Mouse (Mus musculus) cerebellum, postnatal 10 days (tissue): ENCODE results near the gene Cpvl.
A peak's percentile ranks its signal among the peaks of the same experiment; 100 is the strongest.

Experiments
- DNase-seq, 2 experiments: peaks; one replicate each; pipeline ENCODE4 v3.0.0; 2021; ENCODE audit warnings: mixed read lengths in 2 of 2

Gene Cpvl

DNA sequence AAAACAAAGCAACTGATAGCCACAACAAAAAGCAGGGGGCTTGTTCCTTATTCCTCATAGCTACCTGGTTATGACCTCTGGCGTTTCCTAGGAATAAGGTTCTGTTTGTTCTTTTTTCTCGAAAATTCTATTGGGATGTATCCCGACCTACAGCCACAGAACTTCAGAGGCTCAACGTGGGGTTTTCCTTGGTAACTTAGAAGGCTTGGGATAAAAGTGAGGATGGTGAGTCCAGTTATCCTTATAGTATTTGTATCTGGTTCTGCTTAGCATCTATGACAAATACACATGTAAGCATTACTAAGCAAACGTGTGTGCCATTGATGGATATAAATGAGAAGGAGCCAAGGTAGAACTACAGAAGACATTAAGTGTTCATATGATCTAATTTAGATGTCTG is at the start of gene Cpvl:
Gene Cpvl (minus strand): TSS at position 101 of the 400 bp plus-strand sequence.
- no peak for DNase-seq

DNA sequence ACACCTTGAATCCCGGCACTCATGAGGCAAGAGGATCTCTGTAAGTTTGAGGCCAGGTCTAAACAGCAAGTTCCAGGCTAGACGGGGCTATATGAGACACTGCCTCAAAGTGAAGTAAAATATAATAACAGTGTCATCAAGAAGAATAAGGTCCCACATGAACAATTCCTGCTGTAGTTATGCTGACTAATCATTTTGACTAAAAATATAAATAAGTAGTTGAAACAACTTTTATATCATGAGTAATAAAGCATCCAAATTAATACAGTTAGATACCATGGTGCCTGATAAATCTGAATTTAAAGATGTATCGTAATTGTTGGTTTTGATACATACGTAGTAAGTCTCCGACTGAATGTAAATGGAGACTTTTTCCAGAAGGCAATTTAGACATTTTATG is 45.4 kb upstream of the Cpvl start:
- DNase-seq: no peak

- DNase-seq: no peak
Observed at GRCm38 (mm10) chr6:54021123-54021789, 42.8 kb upstream of the Cpvl start.

DNA sequence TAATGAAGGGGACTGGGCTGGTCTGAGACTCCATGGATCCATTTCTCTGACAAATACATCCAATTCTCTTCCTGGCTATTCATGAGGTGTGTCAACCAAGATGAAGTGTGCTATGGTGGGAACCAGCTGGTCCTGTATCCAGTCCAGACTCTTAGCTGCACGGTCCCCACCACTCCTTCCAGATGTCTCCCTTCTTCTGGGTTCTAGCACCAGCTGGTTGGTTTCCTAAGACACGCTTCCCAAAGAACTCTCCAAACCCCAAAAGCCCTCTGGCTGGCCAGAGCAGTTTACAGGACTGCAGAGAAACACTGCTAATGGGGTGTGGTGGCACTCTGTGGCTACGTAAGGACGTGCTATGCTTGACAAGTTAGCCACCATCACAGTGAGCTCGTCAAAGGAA is 40.4 kb upstream of the Cpvl start:
- no peak for DNase-seq

DNA sequence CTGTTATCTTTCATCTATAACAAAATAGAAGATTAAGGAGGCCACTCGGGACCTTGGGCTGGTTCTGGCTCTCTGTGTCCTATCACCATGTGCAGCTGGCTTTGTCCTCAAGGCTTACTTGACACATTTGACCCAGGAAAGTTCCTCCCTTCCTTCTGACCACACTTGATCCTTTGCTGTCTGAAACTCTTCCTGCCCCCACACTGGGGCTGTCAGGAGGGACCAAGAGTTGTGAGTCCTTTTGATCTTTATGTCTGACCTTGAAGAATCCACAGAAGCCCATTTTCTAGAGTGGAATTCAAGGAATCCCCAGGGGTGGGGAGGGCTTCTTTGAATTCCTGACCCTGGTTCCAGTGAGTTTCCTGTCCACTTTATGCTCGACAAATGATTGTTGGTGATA is 39.6 kb upstream of the Cpvl start:
- no peak for DNase-seq

GRCm38 (mm10) chr6:54012163-54012562 is 33.7 kb upstream of the Cpvl start:
- DNase-seq: no peak

- no peak for DNase-seq
Observed at GRCm38 (mm10) chr6:54010362-54010761, 31.9 kb upstream of the Cpvl start.

- DNase-seq: no peak
Observed at GRCm38 (mm10) chr6:54009293-54009692, 30.8 kb upstream of the Cpvl start.

GRCm38 (mm10) chr6:54008448-54009120 is 30.1 kb upstream of the Cpvl start:
- peak; percentile 20 to 23 for DNase-seq

DNA sequence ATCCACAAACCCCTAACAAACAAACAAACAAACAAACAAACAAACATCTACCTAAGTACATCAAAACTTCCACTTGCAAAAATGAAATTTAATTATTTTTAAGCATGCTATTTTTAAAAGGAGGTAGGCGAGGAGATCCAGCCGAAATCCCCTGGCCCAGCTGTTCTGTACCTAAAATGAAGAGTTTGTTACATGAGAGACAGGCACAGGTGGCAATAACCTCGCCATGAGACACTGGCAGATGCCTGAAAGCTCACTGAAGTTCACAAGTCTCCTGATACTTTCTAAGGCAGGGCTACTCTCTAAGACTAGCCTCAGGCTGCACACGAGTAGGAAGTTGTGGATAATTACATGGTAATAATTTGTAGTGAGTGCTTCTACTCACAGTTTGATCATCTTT is 26.8 kb upstream of the Cpvl start:
- DNase-seq: no peak

- DNase-seq: no peak
Observed at GRCm38 (mm10) chr6:53996226-53996955, 17.9 kb upstream of the Cpvl start.

GRCm38 (mm10) chr6:53995519-53995918 is 17.0 kb upstream of the Cpvl start:
- DNase-seq: no peak

DNA sequence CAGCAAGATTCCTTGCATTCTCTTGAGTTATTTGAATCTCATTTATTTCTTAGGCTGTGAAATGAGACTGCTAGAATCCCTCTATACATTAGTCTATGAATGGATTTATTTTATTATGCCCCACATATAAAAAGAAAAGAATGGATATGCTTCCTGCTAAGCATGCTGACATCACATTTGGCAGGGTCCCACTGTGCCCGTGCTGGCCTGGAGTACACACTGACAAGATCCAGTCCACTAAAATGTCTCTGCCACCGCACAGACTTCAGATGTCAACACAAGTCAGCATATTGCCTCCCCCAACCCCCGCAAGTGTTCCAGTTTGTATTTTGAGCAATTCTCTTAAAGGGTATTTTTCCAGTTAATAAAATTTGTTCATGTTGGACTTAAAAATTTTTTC is 13.9 kb upstream of the Cpvl start:
- DNase-seq: peak; percentile 45 to 47

DNA sequence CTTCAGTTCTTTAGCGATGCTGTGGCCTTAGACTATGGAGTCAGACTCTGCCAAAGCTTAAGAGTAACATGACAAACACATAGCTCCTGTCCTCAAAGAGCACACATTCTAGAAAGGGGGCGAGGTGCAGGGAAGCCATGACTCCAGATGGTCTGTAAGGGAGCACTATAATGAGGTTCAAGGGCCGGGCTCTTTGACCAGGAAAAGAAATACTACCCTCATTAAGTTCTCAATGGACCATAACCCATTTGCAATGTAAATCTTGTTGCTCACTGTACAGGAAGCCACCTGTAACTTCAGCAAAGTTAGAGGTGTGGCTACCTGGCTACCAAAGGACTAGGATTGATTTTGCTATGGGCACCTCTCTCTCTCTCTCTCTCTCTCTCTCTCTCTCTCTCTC is 8.8 kb upstream of the Cpvl start:
- DNase-seq: no peak

DNA sequence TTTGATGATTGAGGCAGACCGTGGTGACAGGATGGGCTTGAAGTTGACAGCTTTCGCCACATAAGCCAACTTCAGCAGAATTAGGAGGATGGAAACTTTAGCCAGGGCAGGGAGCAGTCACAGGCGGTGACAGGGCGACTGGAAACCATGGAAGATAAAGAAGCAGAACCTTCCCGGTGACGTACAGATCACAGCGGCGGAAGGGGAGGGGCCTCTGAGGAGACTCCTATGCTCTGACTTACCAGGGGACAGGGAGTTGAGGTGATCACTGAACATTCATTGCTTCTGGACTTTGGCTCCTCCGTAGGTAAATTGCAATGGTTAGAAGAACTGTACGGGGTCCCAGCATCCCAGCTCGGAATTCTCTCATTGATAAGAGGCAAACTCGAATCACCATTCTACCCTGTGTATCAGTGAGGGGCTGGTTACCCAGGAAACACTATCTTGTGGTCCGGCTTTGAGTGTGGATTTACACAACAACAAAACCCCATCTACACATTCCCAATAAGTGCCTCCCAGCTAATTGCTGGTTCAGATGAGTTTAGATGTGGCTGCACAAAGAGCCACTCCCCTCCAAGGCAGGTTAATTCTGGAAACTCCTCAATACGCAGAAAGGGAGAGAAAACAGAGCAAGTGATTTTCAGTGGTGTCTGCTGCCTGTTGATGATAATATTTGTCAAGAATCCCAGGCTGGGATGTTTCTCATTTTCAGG is 8.0 kb upstream of the Cpvl start:
- DNase-seq: no peak

DNA sequence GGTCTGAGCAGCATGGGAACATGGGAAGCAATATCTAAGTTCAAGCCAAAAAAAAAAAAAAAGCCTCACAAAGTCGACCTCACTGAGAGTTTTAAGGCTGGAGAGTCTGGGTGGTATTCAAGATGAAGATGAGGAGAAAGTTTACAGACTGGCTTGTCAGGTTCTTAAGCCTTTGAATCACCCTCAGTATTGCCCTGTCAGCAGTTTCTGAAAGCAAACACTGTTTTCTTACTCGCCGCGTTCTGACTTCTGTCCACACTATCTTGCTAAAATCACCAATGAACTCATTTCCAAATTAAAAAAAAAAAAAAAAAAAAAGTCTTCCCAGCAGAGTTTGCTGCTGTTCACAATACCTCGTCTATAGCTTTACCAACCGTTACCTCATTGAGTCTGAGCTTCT is 5.3 kb upstream of the Cpvl start:
- DNase-seq: no peak

GRCm38 (mm10) chr6:53982612-53983011 is 4.1 kb upstream of the Cpvl start:
- DNase-seq: no peak

DNA sequence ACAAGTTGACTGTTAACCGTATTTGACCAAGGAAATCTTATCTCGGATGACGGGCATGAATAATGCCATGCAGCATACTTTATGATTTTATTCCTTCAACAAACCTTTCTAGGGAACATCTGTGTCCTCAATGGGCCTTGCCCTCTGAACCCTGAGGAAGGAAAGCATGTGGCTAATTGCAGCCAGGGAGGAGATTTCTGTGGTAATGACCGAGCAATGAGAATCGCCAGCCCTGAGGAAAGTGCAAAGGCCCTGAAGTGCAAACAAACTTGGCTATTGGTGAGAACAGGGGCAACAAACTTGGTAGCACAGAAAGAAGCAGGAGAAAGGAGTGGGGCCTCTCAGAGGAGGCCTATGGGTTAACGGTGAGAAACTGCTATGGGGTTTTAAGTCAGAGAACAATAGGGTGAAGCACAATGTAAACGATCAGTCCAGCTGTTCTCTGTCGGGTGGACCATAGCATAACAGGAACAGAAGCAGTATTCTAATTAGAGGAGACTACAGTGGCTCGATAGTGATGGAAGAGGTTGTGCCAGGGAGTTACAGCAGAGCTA is 3.7 kb upstream of the Cpvl start:
- no peak for DNase-seq

DNA sequence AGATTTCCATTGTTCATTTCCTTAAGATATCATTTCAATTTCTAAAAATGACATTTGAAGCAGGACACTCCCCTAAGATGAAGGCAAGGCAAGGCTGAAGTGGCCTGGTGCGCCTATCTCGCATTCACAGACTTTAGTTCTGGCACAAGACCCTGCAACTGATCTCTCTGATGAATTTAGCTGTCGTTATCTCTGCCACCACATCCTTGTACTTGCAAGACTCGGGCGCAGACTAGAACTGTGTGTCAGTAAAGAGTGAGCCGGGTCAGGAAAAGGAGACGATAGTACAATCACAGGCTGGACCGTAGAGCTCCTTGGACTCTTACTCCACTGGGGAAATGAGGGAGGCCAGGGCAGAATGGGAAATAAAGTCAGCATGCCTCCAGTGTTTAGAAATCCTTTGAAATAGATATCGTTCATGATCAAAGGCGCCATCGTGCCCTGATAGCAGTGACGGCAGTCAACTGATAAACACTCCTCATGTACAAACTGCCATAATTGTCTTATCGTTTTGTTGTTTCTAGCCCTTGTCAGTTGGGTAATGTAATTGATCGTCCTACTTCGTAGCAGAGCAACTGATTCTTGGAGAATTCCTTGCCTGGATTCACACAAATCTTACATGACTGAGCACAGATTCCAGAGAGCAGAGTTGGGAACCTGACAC is 2.5 kb upstream of the Cpvl start:
- DNase-seq: no peak

DNA sequence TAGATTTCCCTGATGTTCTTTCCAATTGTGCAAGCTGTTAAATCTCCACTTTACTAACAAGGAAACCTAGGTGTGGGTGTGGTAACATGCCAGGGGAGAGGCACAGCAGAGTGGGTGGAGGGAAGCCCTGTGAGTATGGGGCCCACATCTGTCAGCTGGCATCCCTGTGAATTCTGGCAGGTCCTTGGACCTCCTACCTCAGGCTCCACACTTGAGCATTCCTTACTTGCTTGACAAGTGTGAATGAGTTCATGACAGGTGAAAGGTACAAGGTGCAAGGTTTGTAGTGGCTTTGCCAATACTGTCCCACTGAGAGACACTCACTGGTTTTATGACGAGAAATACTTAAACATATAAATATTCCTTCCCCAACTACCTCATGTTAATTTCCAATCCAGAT is 4.4 kb downstream of the Cpvl start:
- DNase-seq: no peak

DNA sequence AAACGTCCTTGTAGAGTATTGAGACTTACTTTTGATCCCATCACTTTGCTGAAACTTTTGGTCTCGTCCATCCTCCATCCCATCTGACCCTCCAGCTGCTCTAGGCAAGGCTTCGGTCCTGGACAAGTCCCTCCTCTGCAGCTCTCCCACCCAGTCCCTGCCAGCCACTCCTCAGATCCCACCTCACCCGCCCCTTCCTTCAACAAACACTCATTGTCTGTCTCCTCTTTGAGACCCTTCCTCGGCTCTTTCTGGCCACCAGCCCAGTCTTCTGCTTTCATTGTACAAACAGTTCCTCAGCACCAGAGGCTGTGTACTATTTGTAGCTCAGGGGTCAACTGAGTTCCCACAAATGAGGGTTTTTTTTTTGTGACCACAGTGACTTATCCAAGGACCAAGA is 5.0 kb downstream of the Cpvl start:
- DNase-seq: peak; percentile 47 to 63

DNA sequence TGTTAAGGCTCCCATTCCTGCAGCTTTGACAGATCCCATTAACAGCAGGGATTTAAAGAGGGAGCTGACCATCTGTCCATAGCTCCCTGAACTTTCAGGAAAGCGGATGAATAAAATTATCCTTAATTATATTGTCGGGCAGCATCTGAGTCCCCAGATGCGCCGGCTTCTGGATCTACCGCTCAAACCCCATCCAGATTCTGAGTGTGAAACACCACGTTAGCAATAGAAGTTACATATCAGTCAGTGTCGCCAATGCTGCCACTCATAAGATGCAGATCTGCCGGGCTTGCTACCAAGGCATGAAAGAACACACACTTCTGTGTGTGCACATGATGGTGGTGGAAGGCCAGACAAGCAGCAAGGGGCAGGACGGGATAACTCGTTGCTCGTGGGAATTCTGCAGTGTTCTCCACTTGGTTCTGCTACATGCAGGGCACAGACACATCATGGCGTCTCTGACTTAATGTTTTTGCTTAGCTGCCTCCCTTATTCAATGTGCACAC is 6.2 kb downstream of the Cpvl start:
- peak; percentile 59 to 70 for DNase-seq
